Mouse (Mus musculus) heart, adult 11 months (tissue): ENCODE results near the gene Olfr1535.

Experiments
- DNase-seq: peaks from one replicate; pipeline ENCODE4 v3.0.0; 2022

The Olfr1535 gene

GRCm38 (mm10) chr13:21559793-21560192 is at the start of gene Olfr1535:
Gene Olfr1535 (minus strand): TSS chr13:21559893.
- no peak for DNase-seq

DNA sequence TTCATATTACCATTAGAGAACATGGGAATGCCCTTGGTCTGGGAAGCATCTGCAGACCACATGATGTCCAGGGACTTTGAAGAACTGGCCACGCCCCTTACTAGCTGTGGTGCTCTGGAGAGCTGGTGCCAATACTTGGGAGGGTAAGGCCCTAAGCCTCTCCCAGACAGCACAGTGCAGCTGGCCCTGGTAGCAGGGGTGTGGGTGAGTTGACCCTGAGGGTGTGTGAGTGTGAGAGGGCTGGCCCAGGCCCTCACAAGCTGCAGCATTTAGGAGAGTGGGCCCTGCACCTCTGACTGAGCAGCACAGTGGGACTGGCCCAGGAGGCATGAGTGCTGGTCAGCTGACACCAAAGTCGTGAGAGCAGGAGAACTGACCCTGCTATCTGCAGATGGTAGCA is 31.9 kb upstream of the Olfr1535 start:
- DNase-seq, result peak; percentile 8

GRCm38 (mm10) chr13:21581659-21582058 is 22.0 kb upstream of the Olfr1535 start, which contains the start of gene Olfr1364:
Gene Olfr1364 (minus strand): TSS chr13:21581759.
- DNase-seq, result no peak

DNA sequence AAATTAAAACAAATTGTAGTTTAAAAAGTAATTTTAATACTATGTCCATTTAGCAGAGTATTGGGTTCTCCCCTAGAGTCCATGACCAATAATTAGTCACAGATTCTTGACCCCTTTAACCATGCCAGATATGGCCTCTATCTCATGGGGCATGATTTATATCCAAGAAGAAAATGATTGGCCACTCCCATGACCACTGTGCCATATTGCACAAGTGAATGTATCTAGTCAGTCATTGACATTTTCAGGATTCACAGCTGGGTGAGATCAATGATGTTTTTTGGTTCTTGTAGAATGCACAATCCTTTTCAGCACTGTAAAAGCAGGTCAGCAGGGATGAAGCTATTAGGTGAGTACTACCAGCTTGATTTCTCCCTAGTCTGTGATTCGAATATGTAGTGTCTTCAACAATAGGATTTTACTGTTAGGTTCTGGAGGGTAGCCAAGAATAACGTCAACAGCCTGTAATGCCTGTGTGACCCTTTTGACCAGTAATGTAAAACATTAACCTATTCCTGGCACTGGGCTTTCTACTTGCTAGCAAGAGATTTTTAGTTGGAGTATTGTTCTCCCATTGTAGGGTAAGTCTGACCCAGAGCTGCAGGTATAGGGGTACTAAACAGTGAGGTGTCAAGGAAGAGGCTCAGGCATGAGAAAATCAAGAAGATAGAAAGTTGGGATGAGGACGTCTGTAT is 9.1 kb downstream of the Olfr1535 start:
- no peak for DNase-seq

- DNase-seq, result no peak
These were observed 10.2 kb downstream of the Olfr1535 start for GRCm38 (mm10) chr13:21549487-21549886.

GRCm38 (mm10) chr13:21542708-21543107 is 17.0 kb downstream of the Olfr1535 start, which contains the start of gene Olfr1366:
Gene Olfr1366 (minus strand): TSS chr13:21542808.
- DNase-seq, result no peak

GRCm38 (mm10) chr13:21530781-21531201 is 28.9 kb downstream of the Olfr1535 start, which contains the start of gene Zkscan8:
Gene Zkscan8 (minus strand): TSS chr13:21531120.
- DNase-seq, result peak; percentile 99

- no peak for DNase-seq
These were observed 29.6 kb downstream of the Olfr1535 start for GRCm38 (mm10) chr13:21530136-21530535.

- peak; percentile 99 for DNase-seq
These were observed 53.5 kb downstream of the Olfr1535 start for GRCm38 (mm10) chr13:21506221-21506649.
